Mouse (Mus musculus) embryonic facial prominence, embryonic 10.5 days (tissue): ENCODE data around the gene Thsd7a. TPM values are rescaled to one million over a fixed set of nuclear protein-coding genes. Genes with fewer than 3 reads are reported as not detected.
A peak's percentile ranks its signal among the peaks of the same experiment; 100 is the strongest.

Experiments used
- DNase-seq: peaks from one replicate; pipeline ENCODE4 v3.0.0-alpha.2; 2017; ENCODE audit warnings: low spot score
- H3K27ac ChIP-seq: fragments of 300-500 bp; sonication (generic); replicated peaks from 2 replicates; pipeline ENCODE4 v1.5.1; 2016; ENCODE audit warnings: mild to moderate bottlenecking
- H3K27me3 ChIP-seq: fragments of 300-500 bp; sonication (generic); replicated peaks from 2 replicates; pipeline ENCODE4 v1.6.1; 2016; ENCODE audit warnings: low read depth, mild to moderate bottlenecking; ENCODE audit not compliant: poor library complexity, severe bottlenecking
- H3K36me3 ChIP-seq: fragments of 300-500 bp; sonication (generic); replicated peaks from 2 replicates; pipeline ENCODE4 v1.6.1; 2016; ENCODE audit warnings: mild to moderate bottlenecking, moderate library complexity
- H3K4me1 ChIP-seq: fragments of 300-500 bp; sonication (generic); 2 replicates; pipeline ENCODE4 v1.6.1; 2016
- H3K4me3 ChIP-seq: fragments of 300-500 bp; sonication (generic); 2 replicates; pipeline ENCODE4 v1.5.1; 2016; ENCODE audit warnings: mild to moderate bottlenecking, moderate library complexity
- H3K9me3 ChIP-seq: fragments of 300-500 bp; sonication (generic); 2 replicates; pipeline ENCODE4 v1.6.1; 2016; ENCODE audit warnings: mild to moderate bottlenecking
- WGBS: fragments of 180-500 bp; shearing (Covaris S2); methylation state at CpG from one replicate; pipeline ENCODE4 v1.1.7; 2016; 5-methylcytosine and 5-hydroxymethylcytosine counted together
- polyA plus RNA-seq: library from polyadenylated mRNA; unstranded; fragments of >200 nt; fragmentation: Nextera tagmentation; extraction: Ambion mirVana; gene quantifications from 2 replicates; pipeline ENCODE4 v1.2.1, GENCODE M21; 2016

Gene Thsd7a
- polyA plus RNA-seq, 1 experiment from 2014 or later: 6.1 TPM

- Histone ChIP-seq H3K4me3 (no peak overlapping the region), H3K27me3 (no peaks in the 10 kb centered on the region), H3K9me3 (no peaks in the 10 kb centered on the region), H3K4me1 (no peaks in the 10 kb centered on the region), H3K27ac (no peak overlapping the region), H3K36me3 (no peaks in the 10 kb centered on the region)
- DNase-seq: no peak
- 84% methylated on average over 1 of the region's 1 CpGs for WGBS
These were observed 270.9 kb downstream of the Thsd7a start for GRCm38 (mm10) chr6:12478359-12478758.

GRCm38 (mm10) chr6:12470935-12471334 is 278.3 kb downstream of the Thsd7a start:
- Histone ChIP-seq H3K4me1 (peaks cover 9% of the 10 kb centered on the region), H3K27ac (no peak overlapping the region), H3K27me3 (no peaks in the 10 kb centered on the region), H3K36me3 (no peaks in the 10 kb centered on the region), H3K9me3 (no peaks in the 10 kb centered on the region), H3K4me3 (no peak overlapping the region)
- no peak for DNase-seq
- WGBS: 87% methylated on average over 2 of the region's 2 CpGs

- WGBS: 65% methylated on average over 7 of the region's 7 CpGs
- no peaks in the 10 kb centered on the region for H3K36me3 ChIP-seq
- no peaks in the 10 kb centered on the region for H3K27me3 ChIP-seq
- DNase-seq: peak; percentile 46
- H3K9me3 ChIP-seq: no peaks in the 10 kb centered on the region
- no peak overlapping the region for H3K4me3 ChIP-seq
- no peak overlapping the region for H3K27ac ChIP-seq
- H3K4me1 ChIP-seq: peaks cover 17% of the 10 kb centered on the region
These were observed 281.7 kb downstream of the Thsd7a start for GRCm38 (mm10) chr6:12467339-12468124.

- Histone ChIP-seq H3K27ac (no peak overlapping the region), H3K4me3 (no peak overlapping the region), H3K9me3 (no peaks in the 10 kb centered on the region), H3K4me1 (no peaks in the 10 kb centered on the region), H3K36me3 (no peaks in the 10 kb centered on the region), H3K27me3 (no peaks in the 10 kb centered on the region)
- WGBS: 93% methylated on average over 4 of the region's 4 CpGs
- no peak for DNase-seq
These were observed 290.4 kb downstream of the Thsd7a start for GRCm38 (mm10) chr6:12458841-12459240.

GRCm38 (mm10) chr6:12457451-12457850 is 291.8 kb downstream of the Thsd7a start:
- Histone ChIP-seq H3K27me3 (no peaks in the 10 kb centered on the region), H3K9me3 (no peaks in the 10 kb centered on the region), H3K4me1 (no peaks in the 10 kb centered on the region), H3K27ac (no peak overlapping the region), H3K36me3 (no peaks in the 10 kb centered on the region), H3K4me3 (no peak overlapping the region)
- 83% methylated on average over 1 of the region's 1 CpGs for WGBS
- DNase-seq: no peak

GRCm38 (mm10) chr6:12454876-12455485 is 294.2 kb downstream of the Thsd7a start:
- Histone ChIP-seq H3K27me3 (no peaks in the 10 kb centered on the region), H3K27ac (no peak overlapping the region), H3K36me3 (no peaks in the 10 kb centered on the region), H3K9me3 (no peaks in the 10 kb centered on the region), H3K4me3 (no peak overlapping the region), H3K4me1 (no peaks in the 10 kb centered on the region)
- no peak for DNase-seq
- WGBS: 73% methylated on average over 1 of the region's 1 CpGs

GRCm38 (mm10) chr6:12454132-12454531 is 295.1 kb downstream of the Thsd7a start:
- H3K4me3 ChIP-seq: no peak overlapping the region
- no peaks in the 10 kb centered on the region for H3K4me1 ChIP-seq
- H3K27ac ChIP-seq: no peak overlapping the region
- H3K36me3 ChIP-seq: no peaks in the 10 kb centered on the region
- DNase-seq: no peak
- WGBS: 84% methylated on average over 3 of the region's 3 CpGs
- H3K27me3 ChIP-seq: no peaks in the 10 kb centered on the region
- no peaks in the 10 kb centered on the region for H3K9me3 ChIP-seq

GRCm38 (mm10) chr6:12448851-12449250 is 300.4 kb downstream of the Thsd7a start:
- no peak for DNase-seq
- Histone ChIP-seq H3K36me3 (no peaks in the 10 kb centered on the region), H3K27ac (no peak overlapping the region), H3K4me3 (no peak overlapping the region), H3K9me3 (no peaks in the 10 kb centered on the region), H3K4me1 (no peaks in the 10 kb centered on the region), H3K27me3 (no peaks in the 10 kb centered on the region)
- WGBS: 88% methylated on average over 3 of the region's 3 CpGs

GRCm38 (mm10) chr6:12445486-12445885 is 303.7 kb downstream of the Thsd7a start:
- WGBS: 93% methylated on average over 2 of the region's 2 CpGs

GRCm38 (mm10) chr6:12439561-12439960 is 309.6 kb downstream of the Thsd7a start:
- no peaks in the 10 kb centered on the region for H3K9me3 ChIP-seq
- no peak for DNase-seq
- no peaks in the 10 kb centered on the region for H3K36me3 ChIP-seq
- H3K27me3 ChIP-seq: no peaks in the 10 kb centered on the region
- H3K4me1 ChIP-seq: no peaks in the 10 kb centered on the region
- H3K27ac ChIP-seq: no peak overlapping the region
- no peak overlapping the region for H3K4me3 ChIP-seq

More at GRCm38 (mm10) chr6:12445486-12445885, 303.7 kb downstream of the Thsd7a start:
- Histone ChIP-seq H3K9me3 (no peaks in the 10 kb centered on the region), H3K4me1 (no peaks in the 10 kb centered on the region), H3K27ac (no peak overlapping the region), H3K36me3 (no peaks in the 10 kb centered on the region), H3K4me3 (no peak overlapping the region), H3K27me3 (no peaks in the 10 kb centered on the region)
- no peak for DNase-seq

- Histone ChIP-seq H3K27ac (no peak overlapping the region), H3K4me1 (no peaks in the 10 kb centered on the region), H3K36me3 (no peaks in the 10 kb centered on the region), H3K4me3 (no peak overlapping the region), H3K27me3 (no peaks in the 10 kb centered on the region), H3K9me3 (no peaks in the 10 kb centered on the region)
- WGBS: 89% methylated on average over 10 of the region's 10 CpGs
- DNase-seq: no peak
These were observed 330.1 kb downstream of the Thsd7a start for GRCm38 (mm10) chr6:12419070-12419469.

- DNase-seq: no peak
- no peaks in the 10 kb centered on the region for H3K27me3 ChIP-seq
- WGBS: 52% methylated on average over 4 of the region's 4 CpGs
These were observed 332.2 kb downstream of the Thsd7a start for GRCm38 (mm10) chr6:12416976-12417375.

GRCm38 (mm10) chr6:12404441-12404840 is 344.8 kb downstream of the Thsd7a start:
- 88% methylated on average over 2 of the region's 2 CpGs for WGBS
- Histone ChIP-seq H3K4me1 (no peaks in the 10 kb centered on the region), H3K27me3 (no peaks in the 10 kb centered on the region), H3K9me3 (no peaks in the 10 kb centered on the region), H3K4me3 (no peak overlapping the region), H3K27ac (no peak overlapping the region), H3K36me3 (no peaks in the 10 kb centered on the region)
- DNase-seq: no peak

More at GRCm38 (mm10) chr6:12416976-12417375, 332.2 kb downstream of the Thsd7a start:
- Histone ChIP-seq H3K27ac (no peak overlapping the region), H3K4me3 (no peak overlapping the region), H3K36me3 (no peaks in the 10 kb centered on the region), H3K4me1 (no peaks in the 10 kb centered on the region), H3K9me3 (no peaks in the 10 kb centered on the region)
